Mouse (Mus musculus) spleen, postnatal 10 days (tissue): ENCODE measurements around the gene Abtb2.
A peak's percentile ranks its signal among the peaks of the same experiment; 100 is the strongest.

Source experiments
- DNase-seq, 2 experiments: peaks; one replicate each; pipeline ENCODE4 v3.0.0; 2021 to 2022; ENCODE audit warnings: low spot score in 2 of 2

Gene Abtb2

DNA sequence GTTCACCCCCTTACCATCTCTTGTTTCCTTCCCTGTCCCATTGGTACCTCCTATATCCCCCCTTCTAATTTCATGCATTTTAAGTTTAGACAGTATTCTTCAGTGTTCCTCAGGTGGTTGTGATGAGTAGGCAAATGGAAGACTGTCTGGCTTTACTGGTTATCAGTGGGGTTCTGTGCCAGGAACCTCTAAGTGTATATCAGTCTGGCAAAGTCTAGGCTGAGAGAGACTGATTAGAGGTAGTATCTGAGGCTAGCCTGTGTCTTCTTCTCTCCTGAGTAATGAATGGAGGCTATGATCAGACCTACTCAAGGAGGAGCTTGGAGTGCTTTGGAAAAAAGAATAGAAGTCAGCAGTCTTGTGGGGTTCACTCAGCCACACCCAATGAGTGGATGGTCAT lies 18.0 kb downstream of the Abtb2 start:
- no peak for DNase-seq

DNA sequence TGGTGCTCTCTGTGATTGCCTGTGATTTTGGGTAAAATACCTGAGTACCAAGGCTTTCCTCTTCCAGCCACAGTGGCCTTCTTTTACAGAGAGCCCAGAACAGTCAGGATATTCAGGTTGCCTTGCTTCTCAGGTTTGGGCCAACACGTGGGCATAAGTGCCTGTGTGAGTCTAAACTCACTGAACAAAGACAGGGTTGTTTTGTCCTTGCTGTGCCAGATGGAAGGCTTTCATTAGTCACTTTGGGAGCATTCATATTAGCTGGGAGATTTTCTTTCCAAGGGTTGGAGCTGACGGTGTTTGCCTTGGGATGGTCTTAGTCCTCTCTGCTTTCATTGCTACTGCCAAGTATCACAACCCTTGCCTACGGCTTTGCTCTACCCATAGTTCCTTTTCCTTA lies 20.3 kb downstream of the Abtb2 start:
- DNase-seq: no peak

DNA sequence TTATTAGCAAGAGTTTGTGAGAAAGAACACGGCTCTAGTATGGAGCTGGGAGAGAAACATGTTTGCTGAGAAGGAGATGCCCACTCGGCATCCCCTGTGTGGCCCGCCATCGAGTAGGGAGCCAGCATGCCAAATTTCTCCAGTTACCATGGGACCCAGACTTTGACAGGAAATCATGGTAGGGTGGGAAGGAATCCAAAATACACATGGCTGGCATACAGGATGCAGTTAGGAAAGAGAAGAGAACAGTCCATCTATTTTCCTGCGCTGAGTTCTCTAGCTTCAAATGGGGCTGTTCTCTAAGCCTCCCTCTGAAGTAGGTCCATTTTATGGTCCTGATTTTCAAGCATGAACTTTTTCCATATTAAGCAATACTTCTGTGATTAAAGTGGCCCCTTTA lies 22.7 kb downstream of the Abtb2 start:
- no peak for DNase-seq

DNA sequence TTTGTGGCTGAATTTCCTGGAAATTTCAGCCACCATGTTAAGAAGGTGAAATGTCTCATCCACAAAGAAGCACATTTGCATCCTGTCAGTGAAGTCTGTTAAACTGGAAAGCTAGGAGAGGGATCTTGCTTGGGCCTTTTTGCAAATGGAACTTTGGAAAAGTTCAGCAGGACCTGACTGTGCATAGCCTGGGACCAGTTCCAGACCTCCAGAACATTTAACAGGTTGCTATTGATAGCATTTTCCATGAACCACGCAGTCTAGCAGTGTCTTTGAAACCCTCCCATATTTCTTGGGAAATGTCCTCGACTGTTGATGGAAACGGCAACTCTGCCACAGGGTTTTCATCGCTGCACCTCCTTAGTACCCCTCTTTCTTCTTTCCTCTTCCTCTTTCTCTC lies 23.3 kb downstream of the Abtb2 start:
- no peak for DNase-seq

DNA sequence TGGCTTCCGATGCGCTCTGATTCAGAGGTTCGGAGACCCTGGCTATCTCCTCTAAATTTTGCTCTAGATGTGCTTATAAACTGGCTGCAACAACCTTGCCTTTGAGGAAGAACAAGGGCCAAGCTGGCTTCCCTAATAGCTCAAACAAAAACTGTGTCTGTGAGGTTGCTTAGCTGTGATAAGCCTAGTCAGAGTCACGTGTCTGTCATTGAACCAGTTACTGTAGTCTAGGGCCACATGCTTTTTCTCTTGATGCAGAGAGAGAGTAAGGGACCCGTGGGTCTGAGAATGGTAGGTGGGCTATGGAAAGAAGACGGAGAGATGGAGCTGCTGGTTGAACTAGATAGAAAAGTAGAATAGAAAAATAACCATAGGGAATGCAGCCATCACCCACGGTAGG lies 24.5 kb downstream of the Abtb2 start:
- DNase-seq: no peak

DNA sequence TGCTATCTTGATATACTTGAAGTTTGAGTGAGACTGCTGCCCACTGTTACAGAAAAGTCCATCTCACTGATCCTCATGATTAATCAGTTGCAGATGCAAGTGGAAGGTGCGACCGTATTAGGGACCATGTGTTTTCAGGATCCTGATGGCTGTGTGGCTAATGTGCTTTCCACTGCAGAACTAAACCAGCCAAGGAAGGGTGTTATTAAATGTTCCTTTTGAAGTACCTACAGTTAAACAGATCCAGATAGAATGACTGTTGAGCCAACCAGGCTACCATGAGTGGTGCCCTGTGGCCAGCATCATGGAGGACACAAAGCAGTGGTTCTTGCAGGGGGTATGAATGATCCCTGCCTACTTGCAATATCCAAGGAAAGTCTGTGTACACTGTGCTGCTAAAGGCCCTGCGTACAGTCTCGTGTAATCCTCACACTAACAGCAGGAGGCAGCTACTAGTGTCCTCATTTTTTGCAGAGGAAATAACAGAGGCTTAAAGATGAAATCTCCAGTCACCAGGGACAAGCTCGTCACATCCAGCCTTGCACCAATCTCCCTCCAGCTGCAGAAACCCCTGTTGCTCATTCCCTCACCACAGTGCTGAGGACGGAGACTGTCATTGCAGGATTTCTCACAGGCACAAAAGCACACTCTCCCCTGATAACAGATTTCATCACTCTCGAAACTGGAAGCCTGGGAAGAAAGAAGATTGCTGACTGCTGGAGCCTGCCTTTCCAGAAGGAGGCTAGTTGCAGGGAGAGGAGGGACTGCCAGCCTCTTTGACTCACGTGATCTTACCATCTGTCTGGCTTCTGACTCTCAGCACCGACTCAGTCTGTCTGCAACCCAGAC lies 25.9 kb downstream of the Abtb2 start:
- no peak for DNase-seq

DNA sequence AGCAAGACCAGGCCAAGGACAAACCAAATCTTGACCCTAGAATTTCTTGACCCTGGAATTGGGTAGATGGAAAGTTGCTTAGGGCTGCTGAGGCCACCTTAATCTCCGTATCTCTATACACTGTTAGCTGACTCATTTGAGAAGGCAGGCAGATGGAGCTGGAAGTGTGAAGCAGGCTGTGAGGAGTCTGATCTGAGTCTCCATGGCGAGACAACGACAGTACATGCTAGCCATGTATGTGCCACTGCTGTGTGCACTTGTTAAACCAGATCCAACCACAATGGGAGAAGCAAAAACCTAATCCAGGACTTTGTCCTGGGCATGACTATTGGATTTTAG lies 26.4 kb downstream of the Abtb2 start:
- DNase-seq: no peak

DNA sequence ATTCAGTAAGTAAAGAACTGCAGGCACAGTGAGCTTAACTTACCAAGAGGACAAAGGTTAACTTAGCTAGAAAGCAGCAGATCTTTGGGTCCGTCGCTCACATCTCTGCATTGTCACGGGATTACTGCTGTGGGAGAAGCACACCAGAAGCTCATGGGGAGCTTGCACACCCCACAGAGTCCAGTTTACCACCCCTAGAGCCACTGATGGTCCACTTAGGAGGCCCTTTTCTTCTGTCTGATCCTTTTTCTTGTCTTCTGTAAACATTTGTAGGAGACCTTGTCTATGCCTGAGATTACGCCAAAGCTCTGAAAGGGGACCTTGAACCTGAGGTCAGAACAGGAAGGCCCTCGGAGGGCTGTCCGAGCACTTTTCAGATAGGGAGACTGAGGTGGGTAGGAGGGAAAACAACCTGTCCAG lies 28.5 kb downstream of the Abtb2 start:
- DNase-seq: no peak

DNA sequence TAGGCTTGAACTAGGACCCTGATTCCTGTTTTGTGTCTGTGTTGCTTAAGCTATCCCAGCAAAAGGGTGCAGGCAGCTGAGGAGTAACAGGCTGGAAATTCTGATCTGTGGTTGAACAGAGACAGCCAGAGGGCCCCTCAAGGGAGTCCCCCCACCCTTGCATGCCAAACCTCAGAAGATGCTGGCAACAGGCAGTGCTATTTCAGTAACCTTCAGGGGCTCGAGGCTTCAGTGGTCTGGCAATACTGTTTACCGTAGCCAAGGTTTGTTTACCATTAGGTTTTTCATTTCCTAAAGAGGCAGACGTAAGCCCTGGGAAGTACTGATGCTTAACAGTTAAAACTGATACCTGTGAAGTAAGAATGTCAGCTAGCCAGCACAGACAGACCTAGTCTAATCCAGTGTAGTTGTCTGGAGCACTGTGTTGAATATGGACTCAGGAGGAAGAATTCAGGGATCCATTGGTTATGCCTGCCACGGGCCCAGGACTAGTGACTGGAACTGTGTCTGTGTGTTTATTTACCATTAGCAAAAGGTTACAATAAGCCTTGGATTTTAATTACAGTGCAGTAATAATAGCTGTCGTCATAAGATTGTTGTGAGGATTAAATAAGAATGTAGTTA lies 29.0 kb downstream of the Abtb2 start:
- no peak for DNase-seq

DNA sequence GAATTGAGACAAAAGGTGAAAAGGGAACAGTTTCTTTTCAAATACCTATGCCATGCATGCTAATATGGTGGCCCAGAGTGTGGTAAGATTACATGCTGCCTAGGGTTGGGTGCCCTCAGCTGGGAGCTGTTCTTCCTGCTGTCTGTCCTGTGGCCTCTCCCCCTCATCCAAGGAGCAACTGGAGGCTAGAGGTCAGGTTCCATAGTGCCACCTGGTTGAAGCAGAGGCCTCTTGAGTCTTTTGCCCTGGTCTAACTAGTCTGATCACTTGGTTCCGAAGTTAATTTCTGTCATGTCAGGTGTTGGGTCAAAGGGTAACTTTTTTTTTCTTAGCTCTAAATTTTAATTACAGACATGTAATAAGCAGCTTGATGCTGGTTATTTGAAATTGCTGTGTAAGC lies 33.2 kb downstream of the Abtb2 start:
- DNase-seq: no peak

DNA sequence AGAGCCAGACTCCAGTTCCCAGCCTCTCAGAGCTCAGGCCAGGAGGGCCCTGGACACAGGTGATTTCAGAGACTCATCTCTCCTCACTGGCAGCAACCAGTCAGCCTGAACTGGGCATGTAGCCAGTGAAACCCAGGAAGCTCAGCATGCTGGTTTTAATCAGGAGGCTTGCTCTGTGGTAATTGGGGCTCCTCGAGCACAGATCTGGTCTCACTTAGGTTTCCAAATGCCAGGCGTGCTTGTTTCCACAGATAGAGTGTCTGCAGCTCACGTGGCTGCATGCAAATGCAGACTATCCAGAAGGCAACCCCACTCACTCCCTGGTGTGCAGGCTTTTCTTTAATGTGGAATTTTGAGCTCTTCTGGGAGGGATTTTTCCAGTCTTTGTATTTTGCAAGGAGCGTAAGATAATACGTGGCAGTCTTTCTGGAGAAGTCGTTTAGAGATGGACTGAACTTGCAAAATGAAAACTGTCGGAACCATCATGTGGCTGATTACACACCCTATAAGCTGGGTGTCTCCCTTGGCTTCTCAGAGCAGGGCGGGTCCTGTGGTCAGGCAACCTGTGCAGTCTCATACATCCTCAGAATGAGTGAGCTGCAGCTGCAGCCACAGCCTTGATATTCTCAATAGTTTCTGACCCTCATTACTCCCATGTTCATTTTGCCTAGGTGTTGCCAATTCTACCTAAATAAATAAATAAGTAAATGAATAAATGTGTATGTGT lies 34.2 kb downstream of the Abtb2 start:
- peak in 1 of 2 experiments; percentile 22 for DNase-seq

DNA sequence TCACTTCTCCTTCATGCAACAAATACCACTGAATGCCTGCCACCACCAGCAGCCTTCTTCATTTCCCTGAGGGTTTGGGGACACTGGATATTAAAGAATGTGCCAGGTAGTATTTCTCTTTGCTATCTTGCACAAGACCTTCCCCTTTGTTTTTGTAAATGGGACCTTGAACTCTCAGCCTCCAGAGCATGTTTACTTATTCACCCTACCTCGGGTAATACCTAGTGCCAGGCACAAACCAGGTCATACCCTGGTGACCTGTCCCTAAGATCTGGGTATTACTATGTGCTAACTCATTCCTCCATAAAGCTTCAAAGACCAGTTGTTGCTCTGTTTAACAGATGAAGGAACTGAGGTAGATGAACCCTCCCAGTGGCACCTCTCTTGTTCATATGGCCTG lies 35.0 kb downstream of the Abtb2 start:
- DNase-seq: no peak

DNA sequence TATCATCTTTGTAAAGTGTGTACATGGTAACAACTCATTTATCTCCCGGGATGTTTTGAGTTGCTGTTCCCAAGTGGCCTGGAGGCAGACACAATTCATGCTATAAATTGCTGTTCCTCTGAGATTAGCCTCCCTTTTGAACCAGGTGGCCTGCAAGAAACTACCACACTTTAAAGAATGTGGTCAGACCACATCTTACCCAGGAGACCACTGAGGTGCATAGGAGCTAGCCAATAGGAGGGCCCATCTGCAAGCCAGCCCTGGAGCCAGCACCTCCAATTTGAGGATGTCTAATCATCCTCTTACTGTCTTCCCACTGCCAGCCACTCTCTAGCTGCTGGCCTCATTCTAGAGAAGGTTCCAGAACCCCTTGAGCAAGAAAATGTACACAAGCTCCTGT lies 35.4 kb downstream of the Abtb2 start:
- no peak for DNase-seq

DNA sequence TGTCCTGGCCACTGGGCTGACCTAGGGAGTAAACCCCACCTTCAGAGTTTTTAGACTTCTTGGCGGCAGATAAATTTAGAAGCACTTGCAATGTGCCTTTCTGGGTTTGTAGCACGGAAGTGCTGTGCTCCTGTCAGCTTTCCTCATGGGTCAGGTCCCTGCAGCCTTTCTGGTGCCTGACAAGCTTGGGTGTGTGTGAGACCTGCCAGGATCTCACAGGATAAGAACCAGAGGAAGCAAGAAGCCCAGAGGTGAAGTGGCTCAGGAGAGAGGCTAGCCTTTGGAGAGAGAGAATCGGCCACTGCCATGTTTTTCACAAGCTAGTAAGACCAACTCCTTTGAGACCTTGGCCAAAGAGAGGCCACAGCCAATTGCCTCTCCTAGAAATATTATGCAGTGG lies 37.1 kb downstream of the Abtb2 start:
- DNase-seq: no peak

DNA sequence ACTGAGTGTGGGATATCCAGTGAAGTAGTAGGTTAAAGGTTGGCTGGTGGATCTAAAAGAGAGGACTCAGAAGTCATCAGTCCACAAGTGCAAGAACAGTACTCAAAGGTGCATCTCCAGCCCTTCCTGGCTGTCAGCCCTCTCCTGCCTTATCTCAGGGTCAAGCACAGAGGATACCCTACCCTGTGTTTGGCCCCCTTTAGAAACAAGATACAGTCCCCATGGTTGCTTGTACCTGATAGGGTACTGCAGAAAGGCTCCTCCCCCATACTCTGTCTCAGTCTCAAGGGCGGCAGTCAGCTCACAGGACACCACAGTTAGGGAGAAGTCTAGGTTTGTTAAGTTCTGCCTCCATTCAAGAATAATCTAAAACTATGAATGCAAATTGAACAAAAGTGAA lies 37.8 kb downstream of the Abtb2 start:
- DNase-seq: no peak

DNA sequence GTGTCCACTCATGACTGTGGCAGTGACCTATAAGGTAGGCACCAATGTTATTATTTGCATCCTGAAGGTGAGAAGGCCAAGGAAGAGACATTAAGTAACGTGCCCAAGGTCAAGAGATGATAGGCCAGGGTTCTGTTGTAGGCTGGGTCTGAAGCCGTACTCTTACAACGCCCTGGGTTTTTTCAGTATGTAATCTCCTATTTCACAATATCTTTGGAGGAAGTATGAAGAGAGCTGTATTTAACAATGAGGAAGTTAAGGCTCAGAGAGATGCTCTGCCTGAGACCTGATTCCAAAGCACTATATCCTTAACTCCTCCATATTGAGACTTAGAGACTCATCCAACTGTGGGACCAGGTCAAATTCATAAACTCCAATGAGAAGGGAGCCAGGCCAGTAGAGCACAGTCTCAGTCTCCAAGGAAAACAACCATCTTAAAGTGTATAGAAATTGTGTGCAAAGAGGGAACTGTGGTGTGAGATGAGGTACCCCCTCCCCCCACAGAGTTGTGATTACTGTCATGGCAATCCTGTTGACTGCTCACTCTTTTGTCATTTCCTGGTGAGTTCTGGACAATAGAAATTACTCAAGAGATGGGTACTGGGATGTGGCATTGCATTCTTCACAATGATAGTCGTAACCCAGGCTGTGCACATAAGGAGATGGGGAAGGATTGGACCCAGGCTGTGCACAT lies 39.8 kb downstream of the Abtb2 start:
- DNase-seq: peak in 1 of 2 experiments; percentile 32

DNA sequence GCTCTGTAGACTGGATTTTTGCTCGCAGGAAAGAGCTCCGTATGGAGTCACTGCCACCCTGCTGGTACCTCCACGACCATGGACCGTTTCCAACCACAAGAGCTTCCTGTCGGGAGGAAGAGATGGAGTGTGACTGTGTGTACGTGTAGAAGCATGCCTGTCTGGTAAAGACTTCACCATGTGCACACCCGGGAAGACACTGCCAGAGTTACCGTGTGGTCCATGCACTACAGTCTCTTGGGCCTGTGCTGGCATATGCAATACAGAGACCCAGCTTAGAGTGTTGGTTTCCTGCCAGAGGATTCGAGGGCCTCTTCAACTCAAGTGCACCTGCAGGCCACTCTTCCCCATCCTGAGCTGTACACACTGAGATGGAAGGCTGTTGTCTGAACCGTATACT lies 41.8 kb downstream of the Abtb2 start:
- DNase-seq: no peak

DNA sequence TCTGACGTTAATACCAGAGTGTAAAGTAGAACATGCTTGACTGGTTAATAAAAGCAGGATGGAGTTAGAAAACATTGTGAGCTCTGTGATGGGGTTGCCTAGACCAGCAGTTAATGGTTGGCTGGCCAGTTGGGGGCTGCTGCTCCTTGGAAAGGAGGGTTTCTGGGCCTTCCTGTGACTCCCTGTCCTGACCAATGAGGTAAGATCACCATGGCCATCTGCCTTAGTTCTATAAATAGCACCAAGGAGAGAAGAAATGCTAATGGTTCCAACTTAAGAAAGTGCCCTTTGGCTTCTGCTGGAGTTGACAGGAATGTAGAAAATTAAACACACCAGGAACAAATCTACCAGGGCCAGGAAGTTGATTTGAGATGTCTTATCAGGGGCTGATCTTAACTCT lies 42.8 kb downstream of the Abtb2 start:
- no peak for DNase-seq

DNA sequence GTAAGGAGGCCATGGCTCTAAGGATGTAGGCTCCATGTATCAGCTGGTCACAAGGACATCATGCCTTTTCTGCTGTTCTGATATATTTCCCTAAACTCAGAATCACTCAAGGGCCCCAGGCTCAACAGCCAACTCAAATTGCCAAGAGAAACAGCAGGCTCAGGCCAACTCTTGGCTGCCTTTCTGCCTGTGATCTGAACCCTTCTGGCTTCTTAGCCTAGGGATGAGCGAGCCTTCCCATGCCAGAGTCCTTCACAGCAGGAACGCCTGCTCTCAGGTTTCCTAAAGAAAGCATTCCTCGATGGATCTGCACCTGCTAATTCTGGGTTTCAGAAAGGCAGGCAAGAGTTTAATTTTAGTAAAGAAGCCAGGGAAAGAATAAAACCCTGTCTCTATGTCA lies 43.4 kb downstream of the Abtb2 start:
- no peak for DNase-seq

DNA sequence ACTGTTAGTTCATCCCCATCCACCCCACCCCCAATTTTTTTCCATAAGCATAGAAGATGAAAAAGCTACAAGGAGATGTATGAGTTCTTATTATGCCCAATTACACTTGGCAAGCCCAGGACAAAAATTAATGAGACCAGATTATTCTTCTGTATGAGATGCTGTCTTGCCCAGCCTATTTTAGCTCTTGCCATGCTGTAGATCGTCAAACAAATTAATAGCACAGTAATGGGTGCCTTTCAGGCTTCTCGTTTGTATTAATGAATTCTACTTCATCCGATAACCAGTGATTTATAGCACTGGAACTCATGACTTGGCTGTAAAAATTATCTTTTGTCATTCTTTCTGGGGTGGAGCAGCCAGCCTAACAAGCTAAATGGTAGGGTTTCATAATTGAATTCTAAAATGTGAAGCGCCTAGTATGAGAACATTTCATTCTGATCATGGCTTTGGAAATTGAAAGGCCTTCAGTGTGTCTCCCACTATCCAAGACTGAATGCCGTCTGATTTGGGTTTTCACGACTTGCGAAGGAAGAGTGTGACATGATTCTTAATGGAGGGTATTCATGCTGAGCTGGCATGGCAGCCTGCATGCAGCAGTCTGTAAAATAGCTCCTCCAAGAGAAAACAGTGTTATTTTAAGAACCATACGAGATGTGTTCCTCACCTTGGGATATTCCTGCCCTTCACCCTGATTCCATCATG lies 44.9 kb downstream of the Abtb2 start:
- DNase-seq: no peak

DNA sequence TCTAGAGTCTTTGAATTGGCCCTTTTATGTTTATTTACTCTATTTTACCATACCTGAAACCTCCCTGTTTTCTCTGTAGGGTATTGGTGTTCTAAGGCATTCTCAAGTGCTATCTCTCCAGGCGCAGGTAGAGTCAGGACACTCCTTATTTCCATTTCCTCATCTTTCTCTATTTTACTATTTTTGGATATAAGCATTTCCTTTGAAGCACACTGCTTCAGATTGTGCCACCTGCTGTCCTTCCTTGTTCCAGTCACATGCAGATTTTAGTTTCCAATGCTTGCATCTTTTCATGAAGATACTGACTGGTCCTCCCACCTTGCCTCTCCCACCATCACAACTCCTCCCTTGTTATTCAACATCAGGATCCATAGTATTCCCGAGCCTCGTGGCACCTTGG lies 47.8 kb downstream of the Abtb2 start:
- no peak for DNase-seq

DNA sequence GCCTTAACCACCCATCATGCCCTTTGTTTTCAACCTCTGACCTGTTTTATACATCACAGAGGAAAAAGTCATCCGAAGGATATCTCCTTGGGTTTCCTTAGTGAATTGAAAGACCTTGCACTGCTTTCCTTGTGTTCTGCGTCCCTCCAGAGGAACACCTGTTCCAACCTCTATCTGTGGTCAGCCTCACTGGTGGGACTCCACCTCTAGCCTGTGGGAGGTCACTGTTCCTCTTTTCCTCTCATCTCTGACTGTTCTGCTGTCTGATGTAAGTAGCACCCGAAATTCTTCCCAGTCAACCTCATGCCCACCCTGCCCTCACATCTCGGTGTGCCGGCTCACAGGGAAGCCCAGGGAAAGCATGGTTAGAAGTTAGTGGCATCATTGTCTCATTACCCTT lies 48.9 kb downstream of the Abtb2 start:
- DNase-seq: no peak
